Comparison of ENCODE assay signal across 22 mouse cellular contexts in genomic region chr8:9692370-9692769, GRCm38 (mm10).
A peak's percentile ranks its signal among the peaks of the same experiment; 100 is the strongest.
DNase-seq lines count a peak whose midpoint lies in the region; ATAC-seq and TF ChIP-seq lines count a peak whose summit lies in the region.
"Had no signal": no experiment of that assay in that cellular context is flagged by ENCODE, and none has a peak within 500 bp of the region (broad histone marks: within the 10 kb centered on the region; RNA-seq: fewer than 3 reads in every experiment).

No protein-coding gene starts in this region.

- H3K4me2 ChIP-seq in heart, embryonic 11.5 days = peak overlapping the region; percentile 4; the same call in 1 of the 2 replicates
- no peak overlapping the region for H3K4me2 ChIP-seq in hindbrain, postnatal 0 days (ENCODE audit: low read depth, low read length)
- H3K4me2 ChIP-seq in hindbrain, embryonic 14.5 days (replicated peaks) = no peak overlapping the region
- H3K4me2 ChIP-seq: embryonic facial prominence, embryonic 12.5 days; forebrain, embryonic 12.5 days; intestine, embryonic 15.5 days; liver, embryonic 12.5 days; midbrain, embryonic 11.5 days had no signal

- no peak for TF ChIP-seq CTCF in hindbrain, postnatal 0 days (IDR thresholded peaks at IDR 0.05; ENCODE audit: low read depth)

- DNase-seq in adrenal gland, adult 2 months = peak; percentile 6
- DNase-seq in adrenal gland, postnatal 4 days (ENCODE audit: low spot score in 2 of 2) = no peak
- DNase-seq in heart, adult 11 months = no peak
- peak; percentile 28 for DNase-seq in hindbrain, postnatal 0 days (ENCODE audit: low spot score)
- no peak for DNase-seq in hindbrain, embryonic 14.5 days (ENCODE audit: low spot score)
- peak; percentile 32 for DNase-seq in forelimb bud, embryonic 11.5 days (ENCODE audit: low read depth, low spot score)
- no peak for DNase-seq in gastrocnemius, adult 8-10 months (ENCODE audit: low spot score in 2 of 2)
- DNase-seq: cerebellum, adult 8-10 months; gastrocnemius, postnatal 10 days; kidney, adult 8-10 months; kidney, postnatal 10 days; lung, adult 18-20 months; lung, postnatal 10 days; right cerebral cortex, postnatal 25 days; spleen, adult 18-20 months had no signal

- no peaks in the 10 kb centered on the region for H3K4me1 ChIP-seq in heart, embryonic 11.5 days (ENCODE audit: control insufficient read depth, insufficient read depth, low read length)
- H3K4me1 ChIP-seq in hindbrain, postnatal 0 days (ENCODE audit: insufficient read depth, low read length) = no peaks in the 10 kb centered on the region
- no peaks in the 10 kb centered on the region; the same call in 1 of the 2 replicates for H3K4me1 ChIP-seq in hindbrain, embryonic 14.5 days (replicated peaks; ENCODE audit: control insufficient read depth, insufficient read depth, low read length)
- H3K4me1 ChIP-seq: forebrain, embryonic 12.5 days; intestine, embryonic 15.5 days; liver, embryonic 12.5 days had no signal

- 41% methylated on average over 5 of the region's 5 CpGs for WGBS in heart, embryonic 11.5 days (ENCODE audit: insufficient replicate concordance)
- WGBS in hindbrain, postnatal 0 days = 52% methylated on average over 5 of the region's 5 CpGs
- WGBS in hindbrain, embryonic 14.5 days = 49% methylated on average over 5 of the region's 5 CpGs

- H3K27me3 ChIP-seq in heart, embryonic 11.5 days (ENCODE audit: control insufficient read depth, insufficient read depth, low read length) = no peaks in the 10 kb centered on the region
- H3K27me3 ChIP-seq in hindbrain, postnatal 0 days (ENCODE audit: insufficient read depth, low read length) = no peaks in the 10 kb centered on the region
- H3K27me3 ChIP-seq in hindbrain, embryonic 14.5 days (ENCODE audit: control insufficient read depth, insufficient read depth, low read length) = no peaks in the 10 kb centered on the region
- H3K27me3 ChIP-seq: embryonic facial prominence, embryonic 12.5 days; forebrain, embryonic 12.5 days; liver, embryonic 12.5 days had no signal

- no peak for ATAC-seq in heart, embryonic 11.5 days (replicated peaks; ENCODE audit: insufficient number of reproducible peaks, low FRiP score, low TSS enrichment)
- no peak for ATAC-seq in hindbrain, postnatal 0 days
- ATAC-seq in hindbrain, embryonic 14.5 days (ENCODE audit: low FRiP score) = no peak
- ATAC-seq: intestine, embryonic 15.5 days; liver, embryonic 12.5 days had no signal

- H3K9ac ChIP-seq in heart, embryonic 11.5 days (ENCODE audit: low read depth, low read length) = no peak overlapping the region
- no peak overlapping the region for H3K9ac ChIP-seq in hindbrain, postnatal 0 days (replicated peaks; ENCODE audit: low read length)
- H3K9ac ChIP-seq in hindbrain, embryonic 14.5 days = no peak overlapping the region
- H3K9ac ChIP-seq: embryonic facial prominence, embryonic 12.5 days; forebrain, embryonic 12.5 days; intestine, embryonic 15.5 days; liver, embryonic 12.5 days had no signal

- no peak overlapping the region for H3K4me3 ChIP-seq in heart, embryonic 11.5 days (ENCODE audit: low read depth, low read length)
- no peak overlapping the region for H3K4me3 ChIP-seq in hindbrain, postnatal 0 days (ENCODE audit: low read length)
- H3K4me3 ChIP-seq in hindbrain, embryonic 14.5 days (replicated peaks; ENCODE audit: low read length) = no peak overlapping the region
- H3K4me3 ChIP-seq: embryonic facial prominence, embryonic 12.5 days; erythroblast, embryonic 14.5 days; forebrain, embryonic 12.5 days; intestine, embryonic 15.5 days; liver, embryonic 12.5 days had no signal

- no peaks in the 10 kb centered on the region for H3K9me3 ChIP-seq in heart, embryonic 11.5 days (replicated peaks; ENCODE audit: control insufficient read depth, low read length)
- H3K9me3 ChIP-seq in hindbrain, postnatal 0 days (ENCODE audit: low read length) = no peaks in the 10 kb centered on the region
- H3K9me3 ChIP-seq in hindbrain, embryonic 14.5 days (ENCODE audit: control insufficient read depth, low read length) = no peaks in the 10 kb centered on the region
- H3K9me3 ChIP-seq: embryonic facial prominence, embryonic 12.5 days; forebrain, embryonic 12.5 days; intestine, embryonic 15.5 days; liver, embryonic 12.5 days had no signal

- no peak overlapping the region for H3K27ac ChIP-seq in heart, embryonic 11.5 days (ENCODE audit: low read depth, low read length)
- H3K27ac ChIP-seq in hindbrain, postnatal 0 days = no peak overlapping the region
- no peak overlapping the region for H3K27ac ChIP-seq in hindbrain, embryonic 14.5 days
- H3K27ac ChIP-seq: embryonic facial prominence, embryonic 12.5 days; forebrain, embryonic 12.5 days; intestine, embryonic 15.5 days; liver, embryonic 12.5 days had no signal

- H3K36me3 ChIP-seq in heart, embryonic 11.5 days (ENCODE audit: control insufficient read depth, insufficient read depth, low read length) = no peaks in the 10 kb centered on the region
- H3K36me3 ChIP-seq in hindbrain, postnatal 0 days (ENCODE audit: insufficient read depth, low read length) = no peaks in the 10 kb centered on the region
- no peaks in the 10 kb centered on the region for H3K36me3 ChIP-seq in hindbrain, embryonic 14.5 days (replicated peaks; ENCODE audit: control insufficient read depth, insufficient read depth)
- H3K36me3 ChIP-seq: embryonic facial prominence, embryonic 12.5 days; forebrain, embryonic 12.5 days; intestine, embryonic 15.5 days; liver, embryonic 12.5 days had no signal

Comparison
In these comparisons a context has a peak if more than half of its experiments do, and no peak if none do; other contexts are left out.
1. DNase-seq: peak in adrenal gland, adult 2 months (single experiment), hindbrain, postnatal 0 days (single experiment) and forelimb bud, embryonic 11.5 days (single experiment); none in adrenal gland, postnatal 4 days (0 of 2), heart, adult 11 months (single experiment), hindbrain, embryonic 14.5 days (single experiment) and gastrocnemius, adult 8-10 months (0 of 2).